Mouse (Mus musculus): Measurements from ENCODE around the gene Ppm1n.

The Ppm1n gene

GRCm38 (mm10) chr7:19307739-19308453 lies 28.0 kb upstream of the Ppm1n start:
- no peak for DNase-seq (ENCODE audit: low spot score)

GRCm38 (mm10) chr7:19306819-19307738 lies 27.2 kb upstream of the Ppm1n start:
- DNase-seq (ENCODE audit: low spot score), result no peak

- no peak for DNase-seq (ENCODE audit: low spot score)
Measured at GRCm38 (mm10) chr7:19305796-19306765, 26.2 kb upstream of the Ppm1n start.

DNA sequence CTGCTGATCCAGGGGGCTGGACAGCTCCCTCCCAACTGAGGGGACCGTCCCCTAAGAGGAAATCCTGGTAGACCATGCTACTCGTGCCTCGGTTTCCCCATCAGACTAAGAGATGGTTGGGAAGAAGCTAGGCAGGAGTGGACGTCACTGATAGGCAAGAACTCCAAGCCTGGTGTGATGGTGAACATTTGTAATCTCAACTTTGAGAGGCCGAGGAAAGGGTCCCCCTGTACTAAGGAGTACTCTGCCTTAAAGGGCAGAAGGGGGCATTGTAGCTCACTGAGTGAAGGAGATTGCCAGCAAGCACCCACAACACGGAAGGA lies 25.5 kb upstream of the Ppm1n start:
- DNase-seq (ENCODE audit: low spot score), result no peak

DNA sequence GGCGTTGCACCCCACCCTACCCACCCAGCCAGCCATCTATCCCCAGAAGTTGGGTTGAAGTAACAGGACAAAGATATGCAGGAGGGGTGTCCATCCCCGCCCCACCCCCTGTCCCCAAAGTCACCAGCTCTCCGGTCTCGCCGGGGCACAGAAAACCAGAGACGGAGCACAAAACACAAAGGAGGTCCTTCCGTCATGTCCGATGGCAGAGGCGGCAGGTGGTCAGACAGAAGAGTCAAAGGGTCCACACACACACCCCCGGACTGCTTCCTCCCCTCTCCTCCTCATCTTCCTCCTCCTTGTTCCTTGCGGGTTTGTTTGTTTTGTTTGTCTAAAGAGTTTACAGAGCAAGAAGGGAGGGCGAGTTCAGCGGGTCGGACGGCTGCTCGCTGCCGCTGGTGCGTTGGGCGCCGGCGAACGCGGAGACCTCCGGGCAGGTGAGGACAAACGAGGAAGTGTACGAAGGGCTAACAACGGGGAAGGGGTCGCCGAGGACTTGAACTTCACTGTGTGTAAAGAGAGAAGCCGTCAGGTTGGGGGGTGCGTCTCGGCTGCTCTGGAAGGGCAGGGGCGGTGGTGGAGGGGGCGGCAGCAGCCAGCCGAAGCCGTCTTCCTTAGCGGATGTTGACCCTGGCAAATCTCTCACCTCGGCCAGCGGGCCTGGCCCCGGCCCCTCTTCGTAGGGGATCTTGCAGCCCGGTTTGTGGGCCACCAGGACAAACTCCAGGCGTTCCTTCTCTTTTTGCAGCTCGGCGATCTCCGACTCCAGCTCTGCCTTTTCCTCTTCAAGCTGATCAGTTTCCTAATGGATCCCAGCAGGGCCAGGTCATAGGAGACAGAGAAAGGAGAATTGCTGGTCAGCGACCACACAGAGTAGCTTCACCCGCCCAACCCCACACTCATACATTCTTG lies 24.9 kb upstream of the Ppm1n start:
- no peak for DNase-seq (ENCODE audit: low spot score)

DNA sequence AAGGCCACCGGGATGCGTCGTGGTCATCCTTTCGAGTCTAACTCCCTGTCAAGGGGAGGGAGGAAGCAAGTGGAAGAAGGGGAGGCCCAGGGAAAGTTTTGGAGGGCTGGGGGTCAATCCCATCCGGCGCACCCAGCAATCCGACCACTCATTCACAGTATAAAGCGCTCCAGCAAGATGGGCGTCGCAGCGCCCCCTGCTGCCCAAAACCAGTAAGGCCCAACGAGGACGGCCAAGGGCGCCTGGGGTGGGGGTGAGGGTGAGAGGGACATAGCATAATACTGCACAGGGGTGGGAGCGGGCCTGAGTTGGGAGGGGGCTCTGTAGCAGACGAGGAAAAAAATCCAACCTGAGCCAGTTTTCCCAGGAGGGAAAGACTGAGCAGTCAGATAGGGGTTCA lies 23.9 kb upstream of the Ppm1n start:
- DNase-seq (ENCODE audit: low spot score), result no peak

DNA sequence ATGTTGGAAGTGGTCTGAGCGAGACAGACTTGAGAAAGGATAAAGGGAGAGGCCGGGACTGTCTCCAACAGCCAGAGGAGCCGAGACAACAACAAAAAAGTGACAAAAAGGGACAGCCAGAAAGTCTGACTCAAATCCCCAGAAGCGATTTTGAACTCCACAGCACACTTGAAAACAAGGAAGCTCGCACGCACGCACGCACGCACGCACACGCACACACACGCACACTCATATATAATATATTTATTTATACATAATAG lies 23.1 kb upstream of the Ppm1n start:
- DNase-seq (ENCODE audit: low spot score), result no peak

GRCm38 (mm10) chr7:19302264-19303045 lies 22.6 kb upstream of the Ppm1n start:
- no peak for DNase-seq (ENCODE audit: low spot score)

- DNase-seq (ENCODE audit: low spot score), result no peak
Measured at GRCm38 (mm10) chr7:19301461-19302263, 21.8 kb upstream of the Ppm1n start.

- peak; percentile 63 for DNase-seq (ENCODE audit: low spot score)
Measured at GRCm38 (mm10) chr7:19300501-19301421, 20.9 kb upstream of the Ppm1n start.

GRCm38 (mm10) chr7:19299194-19299593 lies 19.3 kb upstream of the Ppm1n start:
- no peak for DNase-seq (ENCODE audit: low spot score)

DNA sequence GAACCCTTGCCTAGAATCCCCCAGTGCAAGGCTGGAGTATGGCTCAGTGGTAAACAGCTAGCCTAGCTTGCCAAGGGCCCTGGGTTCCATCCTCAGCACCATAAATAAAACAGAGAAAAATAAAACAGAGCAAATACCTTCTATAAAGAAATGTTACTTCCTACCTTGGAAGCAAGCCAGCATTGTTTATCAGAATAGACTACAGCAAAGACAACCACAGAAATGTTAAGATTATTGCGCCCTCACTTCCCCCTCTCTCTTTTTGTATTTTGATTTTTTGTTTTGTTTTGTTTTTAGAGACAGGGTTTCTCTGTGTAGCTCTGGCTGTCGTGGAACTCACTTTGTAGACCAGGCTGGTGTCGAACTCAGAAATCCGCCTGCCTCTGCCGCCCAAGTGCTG lies 17.9 kb upstream of the Ppm1n start:
- DNase-seq (ENCODE audit: low spot score), result no peak

DNA sequence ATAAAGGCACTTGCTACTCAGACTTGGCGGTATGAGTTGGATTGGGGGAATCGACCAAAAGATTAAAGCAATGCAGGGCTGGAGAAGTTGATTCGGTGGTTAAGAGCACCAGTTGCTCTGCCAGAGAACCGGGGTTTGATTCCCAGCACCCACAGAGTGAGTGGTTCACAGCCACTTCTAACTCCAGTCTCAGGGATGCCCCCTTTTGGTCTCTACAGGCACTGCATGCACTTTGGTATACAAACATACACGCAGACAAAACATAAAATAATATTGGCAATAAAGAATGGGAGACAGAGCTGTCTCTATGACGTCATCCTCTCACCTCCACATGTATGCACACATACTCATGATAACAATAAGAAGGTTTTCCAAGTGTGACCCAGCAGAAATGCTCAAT lies 17.2 kb upstream of the Ppm1n start:
- no peak for DNase-seq (ENCODE audit: low spot score)

DNA sequence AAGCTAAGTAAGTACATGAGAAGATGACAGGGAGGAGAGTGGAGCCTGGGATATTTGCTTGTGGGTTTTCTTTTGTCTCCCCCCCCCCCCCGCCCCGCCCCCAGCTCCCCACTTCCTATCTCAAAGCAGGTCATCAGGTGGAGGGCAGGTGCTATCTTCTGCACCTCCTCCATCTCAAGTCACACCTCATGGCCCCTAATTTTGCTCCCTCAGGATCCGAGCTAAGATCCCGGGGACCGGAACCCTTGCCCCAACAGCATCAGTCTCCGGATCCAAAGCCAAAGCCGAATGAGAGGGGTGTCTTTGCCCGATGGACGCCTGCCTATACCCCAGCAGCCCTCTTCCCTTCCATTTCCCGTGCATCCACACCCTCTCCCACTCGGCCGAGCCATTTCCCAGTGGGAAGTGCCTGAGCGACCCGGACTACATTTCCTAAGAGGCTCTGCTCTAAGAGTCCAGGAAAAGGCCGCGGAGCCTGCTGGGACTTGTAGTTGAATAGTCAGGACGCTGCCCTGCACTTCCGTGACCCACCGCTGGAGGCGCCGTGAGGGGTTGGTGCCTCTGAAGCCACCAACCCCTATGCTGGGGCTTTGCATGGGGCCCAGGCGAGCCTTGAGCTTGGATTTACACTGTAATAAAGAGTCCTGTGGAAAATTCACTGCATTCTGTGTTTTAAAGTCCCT lies 15.8 kb upstream of the Ppm1n start:
- peak; percentile 97 for DNase-seq (ENCODE audit: low spot score)

DNA sequence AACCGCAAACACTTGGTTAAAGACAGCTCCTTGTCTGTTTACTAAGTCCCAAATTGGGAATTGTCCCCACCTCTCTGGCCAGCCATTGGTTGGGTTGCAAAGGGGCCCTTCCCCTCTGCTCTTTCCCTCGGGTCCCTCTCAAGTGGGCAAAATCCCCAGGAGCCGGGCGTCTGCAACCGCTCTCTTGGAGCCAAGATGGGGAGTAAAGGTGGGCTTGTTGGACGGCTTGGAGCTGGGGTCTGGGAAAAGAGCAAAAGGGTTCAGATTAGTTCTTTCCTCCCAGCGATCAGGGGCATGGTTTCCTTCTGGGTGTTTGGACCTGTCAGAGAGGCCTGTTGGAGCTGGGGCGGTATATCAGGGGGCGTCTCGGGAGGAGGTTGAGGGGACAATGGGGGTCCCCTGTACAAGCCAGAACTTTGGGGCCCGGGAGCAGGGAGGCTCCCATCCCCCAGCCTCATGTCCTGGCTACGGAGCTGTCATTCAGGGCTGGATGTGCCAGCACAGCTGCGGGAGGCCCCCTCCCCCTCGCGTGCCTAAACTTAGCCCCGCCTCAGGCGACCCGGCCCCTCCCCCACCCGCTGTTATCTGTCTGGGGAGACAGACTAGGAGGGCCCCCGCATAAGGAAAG lies 11.2 kb upstream of the Ppm1n start:
- no peak for DNase-seq (ENCODE audit: low spot score)

DNA sequence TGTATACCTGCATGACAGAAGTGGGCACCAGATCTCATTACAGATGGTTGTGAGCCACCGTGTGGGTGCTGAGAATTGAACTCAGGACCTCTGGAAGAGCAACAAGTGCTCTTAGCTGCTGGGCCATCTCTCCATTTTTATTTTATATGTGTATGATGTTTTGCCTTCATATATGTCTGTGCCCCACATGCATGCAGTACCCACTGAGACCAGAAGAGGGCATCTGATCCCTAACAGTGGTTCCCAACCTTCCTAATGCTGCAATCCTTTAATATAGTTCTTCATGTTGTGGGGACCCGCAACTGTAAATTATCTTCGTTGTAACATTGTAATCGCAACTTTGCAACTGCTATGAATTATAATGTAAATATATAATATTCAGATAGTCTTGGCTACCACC lies 4.9 kb upstream of the Ppm1n start:
- DNase-seq (ENCODE audit: low spot score), result no peak

- no peak for DNase-seq (ENCODE audit: low spot score)
Measured at GRCm38 (mm10) chr7:19283406-19283804, 3.5 kb upstream of the Ppm1n start.

Data from ovary, postnatal 10 days (tissue).